Mouse (Mus musculus): ENCODE measurements at regions not wholly inside any gene's neighbourhood (a gene's known extent, or its start where the extent isn't known, plus 50 kb on each side); places are given as distances from the start of the nearest gene placed in this dataset.

GRCm38 (mm10) chr17:54065187-54065795 is 74.8 kb upstream of the Sult1c1 start:
- intact Hi-C loops (cut with DNase I) = no loop called here

DNA sequence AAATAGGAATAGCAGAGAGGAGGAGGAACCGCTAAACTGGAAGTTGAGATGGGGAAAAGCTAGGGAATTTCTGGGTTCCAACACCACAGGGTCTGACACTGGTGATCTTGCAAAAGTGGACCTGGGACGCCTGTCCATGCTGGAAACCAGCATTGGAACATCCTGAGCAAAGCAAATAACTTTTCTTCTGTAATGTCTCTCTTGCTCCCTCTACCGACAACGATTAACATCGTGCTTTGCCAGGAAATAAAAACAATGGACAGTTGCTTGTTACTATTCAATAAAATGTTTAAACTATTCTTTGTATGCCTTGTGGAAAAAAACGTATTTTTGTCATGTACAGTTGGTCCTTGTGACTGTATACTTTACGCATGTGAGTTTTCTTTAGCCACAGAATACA is 70.8 kb upstream of the Sult1c1 start:
- intact Hi-C loops (cut with DNase I) = loop anchor here (5.0 kb wide), 1 partner anchor 49 kb away; no protein-coding TSS in a partner anchor
- no peak for DNase-seq (ENCODE audit: low spot score in 2 of 2)

More at GRCm38 (mm10) chr17:54065187-54065795, 74.8 kb upstream of the Sult1c1 start:
- no peak for DNase-seq (ENCODE audit: low spot score in 2 of 2)

All from left cerebral cortex, postnatal 36 days (tissue).